10 mouse cellular contexts compared by ENCODE assay signal in genomic region chr1:191063700-191064099, GRCm38 (mm10). TPM values are rescaled to one million over a fixed set of nuclear protein-coding genes. Genes with fewer than 3 reads are reported as not detected.
DNase-seq lines count a peak whose midpoint lies in the region; ATAC-seq and TF ChIP-seq lines count a peak whose summit lies in the region.
"Had no signal": no experiment of that assay in that cellular context is flagged by ENCODE, and none has a peak within 500 bp of the region (broad histone marks: within the 10 kb centered on the region; RNA-seq: fewer than 3 reads in every experiment).

No protein-coding gene starts in this region.

- intact Hi-C loops in heart, adult 2 months (cut with DNase I) = loop anchor here (5.0 to 10.0 kb wide), 2 partner anchors 136 to 229 kb away; partner anchors contain the start of gene Angel2

- peaks cover 37% of the 10 kb centered on the region for H3K36me3 ChIP-seq in heart, embryonic 14.5 days (ENCODE audit: control insufficient read depth, insufficient read depth, low read length)
- H3K36me3 ChIP-seq in heart, adult 2 months (ENCODE audit: control insufficient read depth, insufficient read depth, low read length) = no peaks in the 10 kb centered on the region
- peaks cover 51% of the 10 kb centered on the region for H3K36me3 ChIP-seq in G1E (replicated peaks)
- H3K36me3 ChIP-seq in hindbrain, embryonic 13.5 days = no peaks in the 10 kb centered on the region
- H3K36me3 ChIP-seq in midbrain, embryonic 11.5 days (ENCODE audit: control insufficient read depth, insufficient read depth, low read length) = peaks cover 10% of the 10 kb centered on the region; the same call in 1 of the 2 replicates
- H3K36me3 ChIP-seq in kidney, adult 2 months (ENCODE audit: control insufficient read depth, insufficient read depth, low read length) = no peaks in the 10 kb centered on the region

- peak overlapping the region; percentile 66 to 72 for H3K4me3 ChIP-seq in heart, embryonic 14.5 days (ENCODE audit: control insufficient read depth in 1 of 2, insufficient read depth in 1 of 2, low read depth in 1 of 2, low read length in 2 of 2)
- no peak overlapping the region for H3K4me3 ChIP-seq in heart, adult 2 months
- peak overlapping the region; percentile 96 for H3K4me3 ChIP-seq in G1E (ENCODE audit: low read depth, low read length)
- H3K4me3 ChIP-seq in hindbrain, embryonic 13.5 days = peak overlapping the region; percentile 81
- peak overlapping the region; percentile 90 for H3K4me3 ChIP-seq in midbrain, embryonic 11.5 days (ENCODE audit: low read depth, low read length)
- no peak overlapping the region for H3K4me3 ChIP-seq in kidney, adult 2 months (ENCODE audit: insufficient read depth, low read depth, low read length)

- TF ChIP-seq POLR2A in heart, adult 2 months (IDR thresholded peaks at IDR 0.05; ENCODE audit: insufficient read depth, low read depth, low read length) = no peak
- no peak for TF ChIP-seq POLR2A in kidney, adult 2 months (IDR thresholded peaks at IDR 0.05; ENCODE audit: low read depth, low read length)

- no peak overlapping the region for H3K27ac ChIP-seq in heart, embryonic 14.5 days (replicated peaks in 1 of 2; ENCODE audit: control insufficient read depth in 1 of 2, insufficient read depth in 1 of 2, low read depth in 2 of 2, low read length in 2 of 2)
- H3K27ac ChIP-seq in heart, adult 2 months = no peak overlapping the region
- H3K27ac ChIP-seq in hindbrain, embryonic 13.5 days = no peak overlapping the region
- H3K27ac ChIP-seq in midbrain, embryonic 11.5 days (ENCODE audit: low read depth, low read length) = no peak overlapping the region
- H3K27ac ChIP-seq in kidney, adult 2 months (ENCODE audit: insufficient read depth, low read depth, low read length) = no peak overlapping the region

- peaks cover 2 to 5% of the 10 kb centered on the region in 2 experiments; a peak in 3 of 4 replicates for H3K4me1 ChIP-seq in heart, embryonic 14.5 days (ENCODE audit: control insufficient read depth in 2 of 2, insufficient read depth in 2 of 2, low read length in 2 of 2)
- H3K4me1 ChIP-seq in heart, adult 2 months (ENCODE audit: control insufficient read depth, insufficient read depth, low read length) = no peaks in the 10 kb centered on the region
- H3K4me1 ChIP-seq in G1E (ENCODE audit: insufficient read depth, low read depth, low read length) = peaks cover 30% of the 10 kb centered on the region
- H3K4me1 ChIP-seq in hindbrain, embryonic 13.5 days (replicated peaks) = peaks cover 18% of the 10 kb centered on the region
- H3K4me1 ChIP-seq in midbrain, embryonic 11.5 days (ENCODE audit: control insufficient read depth, insufficient read depth, low read length) = peaks cover 9% of the 10 kb centered on the region
- H3K4me1 ChIP-seq in kidney, adult 2 months (ENCODE audit: control insufficient read depth, insufficient read depth, low read length) = no peaks in the 10 kb centered on the region

- DNase-seq in heart, adult 2 months = no peak
- no peak for DNase-seq in G1E (ENCODE audit: low spot score)
- peak; percentile 64 for DNase-seq in midbrain, embryonic 11.5 days (ENCODE audit: low spot score, missing footprints)
- DNase-seq in urinary bladder, postnatal 36 days (ENCODE audit: low spot score in 2 of 2) = no peak
- DNase-seq in right cerebral cortex, adult 2 months (ENCODE audit: low spot score in 2 of 2) = no peak
- no peak for DNase-seq in kidney, adult 2 months
- DNase-seq: cerebellum, adult 11-12 months; heart, postnatal 4 days had no signal

- H3K9me3 ChIP-seq in heart, embryonic 14.5 days (ENCODE audit: control insufficient read depth, low read length) = no peaks in the 10 kb centered on the region
- no peaks in the 10 kb centered on the region for H3K9me3 ChIP-seq in G1E (replicated peaks)
- H3K9me3 ChIP-seq in hindbrain, embryonic 13.5 days = no peaks in the 10 kb centered on the region
- H3K9me3 ChIP-seq in midbrain, embryonic 11.5 days (ENCODE audit: control insufficient read depth, low read length) = no peaks in the 10 kb centered on the region

- H3K9ac ChIP-seq in heart, embryonic 14.5 days (ENCODE audit: low read length) = peak overlapping the region; percentile 90
- no peak overlapping the region for H3K9ac ChIP-seq in heart, adult 2 months (ENCODE audit: low read depth, low read length)
- H3K9ac ChIP-seq in hindbrain, embryonic 13.5 days = peak overlapping the region; percentile 82; the same call in 1 of the 2 replicates
- peak overlapping the region; percentile 89 for H3K9ac ChIP-seq in midbrain, embryonic 11.5 days (ENCODE audit: low read length)

- H3K79me2 ChIP-seq in heart, adult 2 months (replicated peaks; ENCODE audit: control insufficient read depth, insufficient read depth, low read length) = no peaks in the 10 kb centered on the region

- no peak for TF ChIP-seq CTCF in heart, adult 2 months (IDR thresholded peaks at IDR 0.05)
- no peak for TF ChIP-seq CTCF in G1E (IDR thresholded peaks at IDR 0.05; ENCODE audit: low read depth, low read length)
- no peak for TF ChIP-seq CTCF in kidney, adult 2 months (conservative IDR thresholded peaks at IDR 0.05; ENCODE audit: insufficient read depth, insufficient read length, low read depth, low read length)

- H3K4me2 ChIP-seq in heart, embryonic 14.5 days (ENCODE audit: low read length) = peak overlapping the region; percentile 88
- peak overlapping the region; percentile 95 for H3K4me2 ChIP-seq in hindbrain, embryonic 13.5 days
- H3K4me2 ChIP-seq in midbrain, embryonic 11.5 days = peak overlapping the region; percentile 65

- TF ChIP-seq EP300 in heart, adult 2 months (IDR thresholded peaks at IDR 0.05; ENCODE audit: insufficient read depth, low read depth, low read length) = no peak

- ATAC-seq in heart, embryonic 14.5 days (ENCODE audit: insufficient number of reproducible peaks, insufficient read depth, low FRiP score, low read depth) = no peak
- no peak for ATAC-seq in G1E (ENCODE audit: extremely low read depth, insufficient number of reproducible peaks, low FRiP score, poor library complexity, severe bottlenecking)
- no peak for ATAC-seq in hindbrain, embryonic 13.5 days (ENCODE audit: low FRiP score)
- ATAC-seq in midbrain, embryonic 11.5 days (ENCODE audit: low FRiP score) = no peak

- no peaks in the 10 kb centered on the region for H3K27me3 ChIP-seq in heart, embryonic 14.5 days (ENCODE audit: control insufficient read depth, insufficient read depth, low read length)
- H3K27me3 ChIP-seq in heart, adult 2 months (ENCODE audit: control insufficient read depth, insufficient read depth, low read length) = no peaks in the 10 kb centered on the region
- no peaks in the 10 kb centered on the region for H3K27me3 ChIP-seq in G1E (ENCODE audit: insufficient read depth, low read length)
- H3K27me3 ChIP-seq in hindbrain, embryonic 13.5 days = no peaks in the 10 kb centered on the region
- no peaks in the 10 kb centered on the region for H3K27me3 ChIP-seq in midbrain, embryonic 11.5 days (ENCODE audit: control insufficient read depth, insufficient read depth, low read length)
- no peaks in the 10 kb centered on the region for H3K27me3 ChIP-seq in kidney, adult 2 months (replicated peaks; ENCODE audit: control insufficient read depth, insufficient read depth, low read length)

- WGBS in heart, embryonic 14.5 days = 55% methylated on average over 9 of the region's 9 CpGs
- WGBS in heart, adult 2 months = 42% methylated on average over 9 of the region's 9 CpGs
- 63% methylated on average over 9 of the region's 9 CpGs for WGBS in hindbrain, embryonic 13.5 days
- 61% methylated on average over 9 of the region's 9 CpGs for WGBS in midbrain, embryonic 11.5 days
- 55% methylated on average over 9 of the region's 9 CpGs for WGBS in kidney, adult 2 months

RNA-seq across cellular contexts. Expression of gene Nsl1, which starts 0.9 kb away (rescaled TPM):
- 12.9 and 14.4 TPM in 2 replicates for polyA plus RNA-seq in heart, embryonic 14.5 days (2014; fragmentation: Nextera tagmentation; extraction: Ambion mirVana)
- total RNA-seq in heart, adult 2 months (2021) = under 1 TPM; 0.16 to 0.18 TPM
- 0.18 and 0.20 TPM in 2 replicates for polyA plus RNA-seq in heart, adult 2 months (2012; rRNA removed)
- 12.5 and 13.4 TPM in 2 replicates for total RNA-seq in G1E (2014; fragmentation: Nextera tagmentation)
- total RNA-seq in G1E (2017) = 18.1 and 22.1 TPM in 2 replicates
- 19.4 and 25.6 TPM in 2 replicates for polyA plus RNA-seq in G1E (2012)
- 5.0 and 5.7 TPM in 2 replicates for polyA plus RNA-seq in hindbrain, embryonic 13.5 days (2015; fragmentation: Nextera tagmentation; extraction: Ambion mirVana)
- 21.9 and 22.8 TPM in 2 replicates for polyA plus RNA-seq in midbrain, embryonic 11.5 days (2014; fragmentation: Nextera tagmentation; extraction: Ambion mirVana)
- 0.31 and 0.43 TPM in 2 replicates for polyA plus RNA-seq in kidney, adult 2 months (2012; rRNA removed)

RNA-seq across cellular contexts. Expression of gene Tatdn3, which starts 1.0 kb away (rescaled TPM):
- 24.4 and 25.9 TPM in 2 replicates for polyA plus RNA-seq in heart, embryonic 14.5 days (2014; fragmentation: Nextera tagmentation; extraction: Ambion mirVana)
- 10 to 100 TPM; 14.3 to 14.6 TPM for total RNA-seq in heart, adult 2 months (2021)
- 11.9 and 25.6 TPM in 2 replicates for polyA plus RNA-seq in heart, adult 2 months (2012; rRNA removed)
- total RNA-seq in G1E (2014; fragmentation: Nextera tagmentation) = 33.6 and 53.0 TPM in 2 replicates
- total RNA-seq in G1E (2017) = 36.8 and 50.0 TPM in 2 replicates
- polyA plus RNA-seq in G1E (2012) = 0.77 and 1.6 TPM in 2 replicates
- 14.1 and 14.5 TPM in 2 replicates for polyA plus RNA-seq in hindbrain, embryonic 13.5 days (2015; fragmentation: Nextera tagmentation; extraction: Ambion mirVana)
- 11.3 and 11.6 TPM in 2 replicates for polyA plus RNA-seq in midbrain, embryonic 11.5 days (2014; fragmentation: Nextera tagmentation; extraction: Ambion mirVana)
- polyA plus RNA-seq in kidney, adult 2 months (2012; rRNA removed) = 8.1 and 10.4 TPM in 2 replicates

RNA-seq across cellular contexts. Expression of gene Spata45, which starts 27.3 kb away (rescaled TPM):
- polyA plus RNA-seq in heart, embryonic 14.5 days (2014; fragmentation: Nextera tagmentation; extraction: Ambion mirVana) = not detected in 2 replicates
- not detected for total RNA-seq in heart, adult 2 months (2021)
- polyA plus RNA-seq in heart, adult 2 months (2012; rRNA removed) = not detected in 2 replicates
- not detected in 2 replicates for total RNA-seq in G1E (2014; fragmentation: Nextera tagmentation)
- not detected in 2 replicates for total RNA-seq in G1E (2017)
- not detected in 2 replicates for polyA plus RNA-seq in G1E (2012)
- polyA plus RNA-seq in hindbrain, embryonic 13.5 days (2015; fragmentation: Nextera tagmentation; extraction: Ambion mirVana) = not detected in 2 replicates
- not detected in 2 replicates for polyA plus RNA-seq in midbrain, embryonic 11.5 days (2014; fragmentation: Nextera tagmentation; extraction: Ambion mirVana)
- polyA plus RNA-seq in kidney, adult 2 months (2012; rRNA removed) = not detected in 2 replicates
- total RNA-seq: heart, postnatal 4 days had no signal

RNA-seq across cellular contexts. Expression of gene Batf3, which starts 33.9 kb away (rescaled TPM):
- polyA plus RNA-seq in heart, embryonic 14.5 days (2014; fragmentation: Nextera tagmentation; extraction: Ambion mirVana) = 2.5 and 3.0 TPM in 2 replicates
- total RNA-seq in heart, adult 2 months (2021) = under 1 TPM in 1 of 2 experiments, not detected in 1; 0.60 TPM
- polyA plus RNA-seq in heart, adult 2 months (2012; rRNA removed) = 1.3 and 1.8 TPM in 2 replicates
- total RNA-seq in G1E (2014; fragmentation: Nextera tagmentation) (not detected in 2 replicates), G1E (2017) (0.11 TPM in 1 of 2 replicates, not detected in the other)
- 0.09 TPM in 1 of 2 replicates, not detected in the other for polyA plus RNA-seq in G1E (2012)
- polyA plus RNA-seq in hindbrain, embryonic 13.5 days (2015; fragmentation: Nextera tagmentation; extraction: Ambion mirVana) = 1.4 and 2.5 TPM in 2 replicates
- polyA plus RNA-seq in midbrain, embryonic 11.5 days (2014; fragmentation: Nextera tagmentation; extraction: Ambion mirVana) = 2.9 and 3.5 TPM in 2 replicates
- polyA plus RNA-seq in kidney, adult 2 months (2012; rRNA removed) = 4.1 and 4.9 TPM in 2 replicates

RNA-seq across cellular contexts. Expression of gene Flvcr1, which starts 37.7 kb away (rescaled TPM):
- 3.5 and 4.0 TPM in 2 replicates for polyA plus RNA-seq in heart, embryonic 14.5 days (2014; fragmentation: Nextera tagmentation; extraction: Ambion mirVana)
- total RNA-seq in heart, adult 2 months (2021) = 1 to 10 TPM; 4.2 to 4.7 TPM
- 4.6 and 6.6 TPM in 2 replicates for polyA plus RNA-seq in heart, adult 2 months (2012; rRNA removed)
- 18.7 and 20.2 TPM in 2 replicates for total RNA-seq in G1E (2014; fragmentation: Nextera tagmentation)
- 21.9 and 22.5 TPM in 2 replicates for total RNA-seq in G1E (2017)
- 8.2 and 8.8 TPM in 2 replicates for polyA plus RNA-seq in G1E (2012)
- 5.6 and 8.3 TPM in 2 replicates for polyA plus RNA-seq in hindbrain, embryonic 13.5 days (2015; fragmentation: Nextera tagmentation; extraction: Ambion mirVana)
- 11.3 and 11.9 TPM in 2 replicates for polyA plus RNA-seq in midbrain, embryonic 11.5 days (2014; fragmentation: Nextera tagmentation; extraction: Ambion mirVana)
- polyA plus RNA-seq in kidney, adult 2 months (2012; rRNA removed) = 10.8 and 16.1 TPM in 2 replicates

Comparison
In these comparisons a context has a peak if more than half of its experiments do, and no peak if none do; other contexts are left out.
1. H3K4me3 ChIP-seq: peak in heart, embryonic 14.5 days (2 of 2), G1E (single experiment), hindbrain, embryonic 13.5 days (single experiment) and midbrain, embryonic 11.5 days (single experiment); none in heart, adult 2 months (single experiment) and kidney, adult 2 months (single experiment).
2. Peak in every context shown above with its lines, with median percentiles within 50 percentile points of each other: H3K4me2 ChIP-seq.